Mouse (Mus musculus): ENCODE data around the gene Dock1. TPM values are rescaled to one million over a fixed set of nuclear protein-coding genes. Genes with fewer than 3 reads are reported as not detected.

Dock1 gene
- total RNA-seq, 2 experiments from 2014 or later, result 8.3 to 9.4 TPM

DNA sequence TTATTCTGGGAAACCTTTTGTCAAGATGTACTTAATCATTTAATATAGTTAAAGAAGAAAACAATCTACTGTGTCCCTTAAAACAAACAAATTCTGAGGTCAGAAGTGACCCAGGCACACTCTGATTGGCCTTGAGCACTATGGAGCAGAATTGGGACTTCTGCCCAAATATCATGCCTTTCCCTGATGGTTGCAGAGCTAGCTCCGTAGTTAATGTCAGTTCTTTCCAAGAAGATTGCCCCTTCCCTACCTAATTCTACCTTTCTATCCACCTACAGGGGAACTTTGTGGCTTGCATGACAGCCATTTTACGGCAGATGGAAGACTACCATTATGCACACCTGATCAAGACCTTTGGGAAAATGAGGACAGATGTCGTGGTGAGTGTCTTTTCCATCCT, 319.8 kb downstream of the Dock1 start:
- no peak for DNase-seq

DNA sequence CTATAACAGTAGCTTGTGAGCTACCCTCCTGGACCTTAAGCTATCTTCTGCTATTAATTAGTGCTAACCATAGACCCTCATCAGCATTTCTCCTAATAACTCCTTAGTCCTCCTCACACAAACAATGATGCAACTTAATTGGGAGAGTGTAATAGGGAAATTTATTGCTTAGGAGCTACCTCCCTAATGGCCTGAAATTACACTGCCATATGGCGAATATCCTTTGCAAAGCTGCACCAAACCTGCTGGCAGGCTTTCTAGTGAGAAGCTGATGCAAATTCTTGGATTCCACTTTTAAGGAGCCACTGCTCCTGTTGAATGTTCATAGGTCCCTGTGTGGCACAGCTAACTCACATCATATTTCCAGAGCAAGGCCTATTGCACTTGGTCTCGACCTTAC, 320.5 kb downstream of the Dock1 start:
- DNase-seq, result no peak

DNA sequence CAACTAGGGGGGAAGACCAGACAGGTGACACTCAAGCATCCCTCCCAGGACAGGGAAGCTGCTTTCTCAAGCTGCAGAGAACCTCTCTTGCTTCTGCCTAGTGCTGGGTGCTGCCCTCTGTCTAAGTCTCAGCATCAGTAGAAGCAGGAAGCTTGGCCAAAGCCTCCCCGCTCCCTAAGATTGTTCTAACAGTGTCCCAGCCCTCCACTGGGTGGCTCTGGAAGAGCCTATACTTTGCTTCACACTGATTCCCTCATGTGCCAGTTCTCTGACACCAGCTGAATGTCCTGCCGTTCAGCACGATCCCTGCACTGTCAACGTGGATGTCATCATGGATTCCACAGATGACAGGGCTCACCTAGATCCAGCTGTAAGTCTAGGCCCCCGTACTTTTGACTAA, 324.5 kb downstream of the Dock1 start:
- no peak for DNase-seq

DNA sequence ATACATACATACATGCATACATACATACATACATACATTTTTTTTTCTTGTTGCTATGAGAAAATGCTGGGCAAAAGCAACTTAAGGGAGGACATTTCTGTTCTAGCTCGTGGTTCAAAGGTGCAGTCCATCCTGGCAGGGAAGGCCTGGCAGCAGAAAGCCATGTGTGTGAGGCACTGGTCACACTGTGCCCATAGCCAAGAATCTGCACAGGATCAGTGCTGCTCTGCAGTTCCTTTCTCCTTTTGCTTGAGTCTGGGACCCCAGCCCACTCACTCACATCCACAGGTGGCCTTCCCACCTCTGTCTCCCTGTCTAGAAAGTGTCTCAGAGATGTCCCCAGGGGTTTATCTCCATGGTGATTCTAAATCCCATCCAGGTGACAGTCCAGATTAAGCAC, 331.8 kb downstream of the Dock1 start:
- DNase-seq, result no peak

DNA sequence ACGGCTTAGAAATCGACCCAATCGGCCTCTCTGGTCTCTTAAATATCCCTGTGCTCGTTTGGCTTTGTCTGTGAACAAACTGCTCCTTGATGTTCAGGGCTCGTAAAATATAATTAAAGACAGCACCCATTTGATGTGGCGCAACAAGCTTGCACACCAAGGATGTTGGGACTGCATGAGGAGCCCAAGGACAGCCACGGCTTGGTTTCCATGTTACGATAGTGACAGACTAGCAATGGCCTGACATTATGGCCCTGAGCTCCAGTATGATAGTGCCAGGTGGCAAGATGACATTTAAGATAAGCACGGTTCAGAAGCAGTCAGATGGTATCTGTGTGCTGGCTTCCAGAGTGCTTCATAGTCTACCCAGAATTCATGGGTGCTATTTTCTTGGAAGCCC, 332.4 kb downstream of the Dock1 start:
- DNase-seq, result no peak

DNA sequence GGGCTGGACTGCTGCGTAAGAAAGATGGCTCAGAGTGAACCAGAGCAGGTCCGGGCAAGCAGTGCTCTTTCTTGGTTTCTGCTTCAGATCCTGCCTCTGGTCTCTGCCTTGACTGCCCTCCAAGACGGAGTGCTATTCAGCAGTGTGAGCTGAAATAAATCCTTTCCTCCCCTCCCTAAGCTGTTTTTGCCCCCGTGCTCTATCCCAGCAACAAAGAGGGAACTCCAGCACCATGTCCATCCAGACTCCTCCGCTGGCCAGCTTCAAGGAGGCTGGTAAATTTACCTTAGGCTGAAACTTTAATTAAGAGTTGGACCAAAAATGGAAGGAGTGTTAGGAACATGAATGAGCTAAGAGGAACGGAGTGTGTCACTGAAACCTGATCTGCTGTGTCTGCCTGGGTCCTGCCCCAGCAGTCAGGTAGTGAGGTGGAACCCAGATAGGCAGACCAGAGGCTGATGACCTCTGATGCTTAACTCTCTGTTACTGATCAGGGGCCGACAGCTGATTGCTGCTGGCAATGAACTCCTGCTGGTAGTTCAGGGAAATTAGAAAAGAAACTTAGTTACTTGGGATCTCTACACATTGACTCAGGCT, 335.6 kb downstream of the Dock1 start:
- no peak for DNase-seq

DNA sequence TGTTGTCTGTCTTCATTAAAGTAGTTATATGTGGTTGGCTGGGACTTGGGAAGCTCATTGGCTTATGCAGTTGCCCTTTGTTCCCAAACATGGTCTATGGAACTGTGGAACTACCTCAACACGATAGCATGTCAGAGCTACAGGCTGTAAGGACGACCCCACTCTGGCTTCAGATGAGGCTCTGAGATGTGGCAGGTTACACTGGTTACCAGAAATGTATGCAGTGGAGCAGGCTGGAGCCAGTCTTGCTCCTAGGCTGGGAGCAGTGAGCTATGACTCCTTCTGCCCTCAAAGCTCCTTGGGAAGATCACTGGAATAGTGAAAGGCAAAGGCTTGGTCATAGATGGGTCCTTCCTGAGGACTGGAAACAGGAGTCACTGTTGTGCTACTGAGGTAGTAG, 337.6 kb downstream of the Dock1 start:
- no peak for DNase-seq

DNA sequence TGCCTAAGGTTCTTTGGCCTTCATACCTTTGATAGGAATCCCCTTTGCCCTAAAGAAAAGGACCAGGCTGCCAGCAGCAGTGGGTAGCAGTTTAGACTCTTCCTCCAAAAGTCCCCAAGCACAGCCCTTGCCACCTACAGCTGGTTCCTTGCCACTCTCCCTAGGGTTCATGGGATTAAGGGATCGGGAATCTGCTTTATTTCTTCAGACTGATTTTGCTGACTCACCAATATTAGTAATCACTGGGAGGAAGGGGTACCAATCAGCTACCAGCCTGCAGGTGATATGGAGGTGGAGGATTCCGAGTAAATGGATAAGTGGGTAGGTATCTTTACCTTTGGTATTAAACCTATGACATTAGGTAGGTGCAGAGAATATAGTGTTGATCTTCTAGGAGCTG, 340.5 kb downstream of the Dock1 start:
- DNase-seq, result no peak

DNA sequence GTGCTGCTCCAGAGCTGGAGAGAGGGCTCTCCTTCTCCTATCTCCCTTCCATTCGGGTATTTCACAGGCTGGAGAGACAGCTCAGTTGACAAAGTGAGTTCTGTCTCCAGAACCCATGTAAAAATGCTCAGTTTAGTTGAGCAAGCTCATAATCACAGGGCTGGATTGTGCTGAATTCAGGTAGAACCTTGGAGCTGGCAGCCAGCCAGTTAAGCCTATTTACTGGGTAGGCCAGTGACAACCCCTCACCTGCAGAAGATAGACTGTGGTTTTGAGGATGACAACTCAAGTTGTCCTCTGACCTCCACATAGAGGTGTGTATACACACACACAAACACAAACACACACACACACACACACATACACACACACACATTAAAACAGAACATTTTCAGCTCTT, 347.1 kb downstream of the Dock1 start:
- no peak for DNase-seq

DNA sequence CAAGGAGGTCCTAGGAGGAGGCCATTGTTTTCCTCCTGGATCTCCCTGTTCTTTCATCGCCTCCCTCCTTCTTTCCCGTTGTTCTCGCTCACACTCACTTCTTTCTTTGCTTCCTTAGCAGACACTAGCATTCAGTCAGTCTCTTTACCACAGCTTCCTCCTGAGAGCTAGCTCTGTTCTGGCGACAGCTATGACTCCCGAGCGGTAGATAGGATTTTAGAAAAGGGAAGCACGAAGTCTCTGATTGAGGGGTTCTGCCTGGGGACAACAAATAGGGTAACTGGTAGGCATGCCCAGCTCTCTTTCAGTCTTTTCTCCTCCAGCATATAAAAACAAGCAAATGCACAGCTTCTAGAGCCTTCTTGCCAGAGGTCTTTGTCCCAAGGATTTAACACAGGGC, 350.3 kb downstream of the Dock1 start:
- DNase-seq, result no peak

DNA sequence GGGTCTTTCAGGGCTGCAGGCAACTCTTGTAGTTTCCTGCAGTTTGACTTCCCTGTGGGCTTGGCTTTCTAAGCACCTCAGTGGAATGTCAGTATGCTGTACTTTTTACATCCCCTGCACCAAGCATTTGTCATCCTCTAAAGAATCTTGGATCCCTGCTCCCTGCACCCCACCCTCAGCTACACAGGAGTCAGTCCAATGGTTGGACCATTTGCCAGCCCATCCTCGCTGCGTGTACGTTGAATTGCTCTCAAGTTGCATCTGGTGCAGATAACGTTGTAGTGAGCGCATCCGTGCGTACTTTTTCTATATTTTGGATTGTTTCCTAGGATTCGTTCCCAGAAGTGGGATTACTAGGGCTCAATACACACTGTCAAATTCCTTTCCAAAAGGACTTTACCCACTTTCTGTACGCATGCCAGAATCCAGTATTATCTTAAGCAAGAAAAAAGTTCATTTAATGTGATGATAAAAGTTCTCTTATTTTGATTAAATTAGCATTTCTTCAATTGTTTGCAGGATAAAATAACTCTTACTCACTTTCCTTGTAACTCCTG, 351.2 kb downstream of the Dock1 start:
- no peak for DNase-seq

DNA sequence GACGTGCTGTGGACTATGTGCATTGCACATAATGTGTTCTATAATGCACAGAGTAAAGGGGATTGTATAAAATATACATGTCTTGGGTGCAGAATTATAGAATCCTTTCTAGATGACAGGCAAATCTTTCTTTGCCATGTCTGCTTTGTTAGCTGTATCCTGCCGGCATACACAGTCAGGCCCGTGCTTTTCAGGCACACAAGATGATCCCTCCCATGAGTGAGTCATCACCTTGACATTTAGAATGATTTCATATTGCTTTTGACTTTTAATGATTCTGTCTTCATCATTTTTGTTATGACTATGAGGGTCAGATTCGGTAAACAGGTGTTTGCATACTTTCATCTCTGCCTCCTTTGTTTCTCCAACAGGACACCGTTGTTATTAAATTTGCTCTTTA, 354.1 kb downstream of the Dock1 start:
- DNase-seq, result no peak

DNA sequence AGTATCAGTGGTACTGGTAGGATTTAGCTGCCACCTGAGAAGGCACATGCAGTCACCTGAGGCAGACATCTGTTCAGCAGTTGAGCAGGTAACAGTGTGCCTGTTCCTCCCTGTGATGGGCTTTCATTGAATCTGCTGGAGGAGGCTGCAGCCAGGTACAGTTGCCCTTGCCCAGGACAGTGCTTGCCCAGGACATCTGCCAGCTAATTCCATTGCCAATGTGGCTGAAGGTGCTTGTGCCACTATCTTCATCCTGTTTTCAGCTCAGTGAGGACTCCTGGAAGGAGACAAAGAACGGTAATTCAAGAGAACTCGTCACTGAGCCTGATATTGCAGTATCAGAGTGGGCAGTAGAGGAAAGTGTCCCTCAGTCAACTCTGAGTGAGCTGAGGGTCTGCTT, 358.3 kb downstream of the Dock1 start:
- DNase-seq, result no peak

DNA sequence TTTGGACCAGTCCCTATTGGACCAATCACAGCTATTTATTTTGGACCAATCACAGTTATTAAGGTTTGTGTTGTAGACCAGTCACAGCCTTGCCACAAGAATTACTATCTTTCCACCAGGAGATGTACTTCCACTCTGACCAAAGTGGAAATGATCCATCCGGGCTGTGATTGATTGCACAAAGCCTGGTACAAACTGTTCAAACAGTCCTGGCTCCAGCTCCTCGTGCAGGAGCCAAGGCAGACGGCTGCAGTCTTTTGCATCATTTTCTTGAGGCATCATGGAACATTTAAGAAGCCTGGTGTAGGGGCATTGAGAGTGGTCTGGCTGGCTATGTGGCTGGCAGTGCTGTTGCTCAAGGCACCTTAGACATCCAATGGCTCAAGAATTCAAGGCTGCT, 358.7 kb downstream of the Dock1 start:
- DNase-seq, result no peak

DNA sequence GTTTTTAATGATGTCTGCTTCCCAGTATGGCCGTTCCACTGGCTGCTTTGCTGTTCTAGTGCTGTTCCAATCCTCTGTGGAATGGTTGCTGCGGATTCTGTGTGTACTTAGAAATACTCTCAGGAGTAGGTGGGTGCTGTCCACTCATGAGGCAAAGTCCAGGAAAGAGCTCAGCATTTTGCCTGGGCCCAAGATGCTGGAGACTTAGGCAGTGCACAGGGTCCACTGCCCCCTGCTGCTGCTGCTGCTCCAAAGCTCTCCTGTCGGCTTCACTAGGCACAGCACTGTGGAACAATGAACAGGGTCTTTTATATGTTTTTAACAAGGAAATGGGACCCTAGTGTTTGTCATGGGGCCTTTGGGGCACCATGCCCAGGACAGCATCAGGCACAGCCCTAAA, 361.0 kb downstream of the Dock1 start:
- no peak for DNase-seq

DNA sequence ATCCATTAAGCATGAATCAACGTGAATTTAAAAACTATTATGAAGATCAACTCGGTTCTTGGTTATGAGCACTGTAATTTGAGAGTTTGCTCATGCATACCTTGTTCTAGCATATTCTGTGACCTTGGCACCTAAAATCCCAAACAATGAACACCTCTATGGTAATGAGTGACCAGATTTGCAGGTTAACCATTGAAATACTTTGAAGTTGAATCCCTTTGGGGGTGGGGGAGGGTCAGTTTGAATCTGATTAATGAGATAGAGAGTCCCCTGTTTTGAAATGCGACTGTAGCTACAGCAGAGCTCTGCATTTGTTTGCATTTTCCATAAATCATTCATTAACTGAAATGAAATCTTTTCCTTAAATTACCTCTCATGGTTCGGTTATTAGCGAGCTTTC, 364.4 kb downstream of the Dock1 start:
- DNase-seq, result no peak

DNA sequence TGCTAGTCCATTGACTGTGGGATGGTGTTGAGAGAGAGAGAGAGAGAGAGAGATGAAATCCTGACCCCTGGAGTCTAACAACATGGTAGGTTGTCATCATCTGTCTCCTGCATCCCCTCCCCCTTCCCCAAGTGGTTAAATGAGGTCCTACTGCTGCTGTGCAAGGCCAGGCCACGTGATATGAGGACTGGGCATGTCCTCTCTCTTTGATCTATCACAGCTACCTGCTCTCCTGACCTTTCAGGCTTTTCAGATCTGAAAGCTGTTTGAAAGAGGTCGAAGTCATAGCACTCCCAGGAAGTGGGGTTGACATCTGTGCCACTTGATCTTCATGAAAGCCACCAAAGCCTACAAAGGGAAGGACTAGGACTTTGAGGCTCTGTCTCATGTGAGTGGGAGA, 365.2 kb downstream of the Dock1 start:
- DNase-seq, result no peak

DNA sequence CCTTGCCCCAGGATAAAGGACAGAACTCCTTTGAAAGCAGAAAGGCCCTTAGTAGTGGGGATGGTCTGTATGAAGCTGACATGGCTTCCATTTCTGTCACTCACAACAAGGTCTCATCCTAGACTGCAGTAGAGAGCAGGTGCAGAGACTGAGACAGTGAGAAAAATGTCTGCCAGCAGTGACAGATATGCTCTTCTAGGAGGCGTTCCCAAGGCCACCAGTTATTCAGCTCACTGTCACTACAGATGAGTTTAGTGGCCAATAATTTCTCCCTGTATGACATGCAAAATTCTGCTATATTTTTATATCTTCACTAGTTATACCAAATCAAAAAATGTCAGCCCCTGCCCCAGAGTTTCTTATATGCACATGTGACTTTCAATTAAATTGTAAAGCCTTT, 368.5 kb downstream of the Dock1 start:
- DNase-seq, result no peak

DNA sequence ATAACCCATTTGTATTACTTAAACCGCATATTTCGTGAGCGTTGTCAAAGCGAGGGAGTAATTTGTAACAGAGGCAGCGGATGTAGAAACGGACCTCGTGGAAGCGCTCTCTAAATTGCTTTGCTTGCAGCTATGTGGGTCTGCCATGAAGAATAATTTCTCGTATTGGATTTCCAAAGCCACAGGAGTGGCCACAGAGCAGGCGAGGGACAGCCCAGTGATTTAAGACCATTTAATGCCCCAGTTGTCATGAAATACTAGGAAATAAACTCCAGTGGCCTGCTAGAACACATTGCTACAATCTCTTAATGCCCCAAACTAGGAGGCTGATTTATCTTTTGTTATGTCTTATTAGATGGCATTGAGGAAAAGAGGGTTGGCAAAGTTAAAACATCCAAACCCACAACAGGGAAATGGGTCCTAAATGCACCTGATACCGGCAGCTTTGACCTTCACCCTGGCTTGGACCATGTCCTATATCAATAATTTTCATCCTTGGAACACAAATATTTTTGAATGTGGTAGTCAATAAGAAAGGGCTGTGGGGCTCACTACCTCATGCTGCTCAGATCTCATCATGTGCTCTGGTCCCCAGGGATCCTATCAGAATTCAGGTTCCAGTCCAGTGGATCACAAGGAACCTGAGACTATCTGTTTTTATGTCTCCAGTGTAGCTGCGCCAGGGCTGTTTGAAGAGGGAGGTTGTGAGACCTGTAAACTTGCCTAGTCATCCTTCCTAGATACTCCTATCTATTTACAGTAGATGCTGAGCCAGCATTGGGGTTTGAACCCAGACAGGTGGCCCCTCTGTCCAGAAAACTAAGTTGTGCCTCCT, 373.7 kb downstream of the Dock1 start:
- DNase-seq, result no peak

DNA sequence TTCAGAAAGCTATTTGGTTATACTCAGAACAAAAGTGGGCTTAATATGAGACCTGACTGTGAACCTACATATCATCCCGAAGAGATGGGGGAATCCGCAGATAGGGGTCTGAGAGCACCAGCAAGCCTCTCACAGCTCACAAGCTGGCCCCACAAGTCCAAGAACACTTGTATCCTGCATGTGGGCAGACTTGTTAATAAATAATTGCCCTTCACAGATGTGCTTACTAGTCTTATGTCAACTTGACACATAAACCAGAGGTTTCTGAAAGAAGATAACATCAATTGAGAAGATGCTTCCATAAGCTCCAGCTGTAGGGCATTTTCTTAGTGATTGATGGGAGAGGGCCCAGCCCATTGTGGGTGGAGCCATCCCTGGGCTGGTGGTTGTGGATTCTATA, 379.0 kb downstream of the Dock1 start:
- DNase-seq, result no peak

DNA sequence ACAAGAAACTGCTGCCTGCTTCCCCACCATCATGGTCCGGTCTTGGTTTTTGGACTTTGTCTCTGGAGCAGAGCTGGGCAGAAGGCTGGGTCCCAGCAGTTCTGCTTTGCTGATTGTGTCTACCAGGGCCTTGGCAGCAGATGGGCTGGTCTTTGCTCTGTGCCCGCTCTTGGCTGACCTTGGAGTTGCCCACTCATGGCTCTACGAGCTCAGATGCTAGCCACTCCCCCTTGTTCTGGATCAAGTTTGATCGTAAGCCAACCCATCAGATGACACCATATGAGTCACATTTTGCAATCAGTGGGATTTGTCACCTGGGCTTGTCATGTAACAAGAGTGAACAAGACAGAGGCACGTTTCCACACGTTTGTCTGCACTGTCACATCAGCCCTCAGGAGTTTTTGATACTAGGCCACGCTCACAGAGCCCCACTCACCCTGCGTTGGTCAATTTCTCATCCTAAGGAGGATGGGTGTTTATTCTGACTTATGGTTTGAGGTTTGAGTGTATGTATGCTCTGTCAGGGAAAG, 382.8 kb downstream of the Dock1 start:
- DNase-seq, result no peak

DNA sequence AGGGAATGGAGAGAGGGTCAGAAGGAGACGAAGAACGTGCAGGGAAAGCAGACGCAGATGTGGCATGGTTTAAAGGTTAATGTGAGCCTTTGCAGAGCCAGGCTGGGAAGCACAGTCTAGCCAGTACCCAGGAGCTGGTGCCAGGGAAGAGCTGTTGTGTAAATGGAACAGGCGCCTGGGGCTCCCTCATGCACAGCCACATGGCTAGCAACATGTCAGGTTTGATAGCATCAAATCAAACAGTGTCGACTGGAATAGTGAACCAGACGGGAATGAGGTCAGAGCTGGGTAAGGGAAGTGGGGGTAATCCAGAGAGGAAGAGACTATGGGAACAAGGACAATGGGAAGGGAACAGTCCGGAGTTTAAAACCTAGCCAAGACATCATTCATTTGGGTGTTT, 384.2 kb downstream of the Dock1 start:
- no peak for DNase-seq

DNA sequence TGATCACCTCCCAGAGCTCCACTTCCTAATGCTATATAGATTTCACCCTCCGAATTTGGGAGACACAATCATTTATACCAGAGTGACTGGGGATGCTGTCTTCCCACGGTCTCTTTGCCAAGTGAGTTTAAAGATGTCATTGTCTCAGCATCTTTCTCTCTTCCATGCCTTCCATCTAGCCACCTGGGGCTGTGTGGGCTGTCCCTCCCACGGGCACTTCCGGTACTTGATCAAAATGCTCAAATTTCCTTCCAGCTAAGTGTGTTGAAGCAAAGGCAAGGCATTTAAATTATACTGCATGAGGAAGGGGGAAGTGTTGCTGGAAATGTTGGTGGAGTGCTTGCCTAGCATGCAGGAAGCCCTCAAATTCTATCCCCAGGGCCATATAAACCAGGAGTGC, 388.6 kb downstream of the Dock1 start:
- DNase-seq, result no peak

DNA sequence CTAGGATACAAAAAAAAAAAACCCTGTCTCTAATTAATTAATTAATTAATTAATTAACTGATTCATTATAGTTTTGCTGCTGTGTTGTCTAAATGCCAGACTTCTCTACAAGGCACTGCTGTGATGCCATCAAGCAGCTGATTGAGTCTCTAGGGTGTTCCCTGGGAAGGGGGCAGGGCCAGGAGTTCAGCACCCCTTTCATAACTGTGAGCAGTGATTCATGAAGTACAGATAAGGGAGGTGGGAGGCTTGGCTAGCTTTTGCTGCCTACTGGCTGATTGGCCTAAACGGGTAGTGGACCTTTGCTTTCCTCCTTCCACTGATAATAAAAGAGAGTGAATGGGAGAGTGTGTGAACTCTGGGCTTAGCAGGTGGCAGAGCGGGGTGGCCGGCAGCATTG, 389.1 kb downstream of the Dock1 start:
- no peak for DNase-seq
